Mouse (Mus musculus) cerebellum, postnatal 36 days (tissue): ENCODE results near the gene Emc9.
A peak's percentile ranks its signal among the peaks of the same experiment; 100 is the strongest.

Experiments
- DNase-seq, 2 experiments: peaks; one replicate each; pipeline ENCODE4 v3.0.0; 2021 to 2022; ENCODE audit warnings: mixed read lengths in 2 of 2

Gene Emc9

DNA sequence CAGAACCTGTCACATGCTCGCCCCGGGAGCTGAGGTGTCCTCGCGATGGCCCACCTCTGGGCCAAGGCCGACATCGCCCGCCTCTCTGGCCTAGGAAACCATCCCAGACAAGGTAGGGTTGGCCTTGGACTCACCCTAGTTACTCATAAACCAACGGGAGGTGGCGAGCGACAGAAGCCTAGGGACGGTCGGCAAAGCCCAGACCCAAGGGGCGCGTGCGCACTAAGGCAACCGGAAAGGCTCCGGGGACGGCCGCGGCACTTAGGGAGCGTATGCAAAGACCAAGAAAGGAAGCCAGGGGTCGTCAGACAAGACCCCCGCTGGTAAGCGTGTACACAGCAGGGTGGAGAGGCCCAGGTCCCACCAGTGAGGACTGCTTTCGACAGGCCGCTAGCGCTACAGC is 25.3 kb downstream of the Emc9 start, which contains the start of gene Dcaf11:
Gene Dcaf11 (plus strand): TSS at position 208 of the 403 bp plus-strand sequence.
- peak; percentile 90 to 91 for DNase-seq

DNA sequence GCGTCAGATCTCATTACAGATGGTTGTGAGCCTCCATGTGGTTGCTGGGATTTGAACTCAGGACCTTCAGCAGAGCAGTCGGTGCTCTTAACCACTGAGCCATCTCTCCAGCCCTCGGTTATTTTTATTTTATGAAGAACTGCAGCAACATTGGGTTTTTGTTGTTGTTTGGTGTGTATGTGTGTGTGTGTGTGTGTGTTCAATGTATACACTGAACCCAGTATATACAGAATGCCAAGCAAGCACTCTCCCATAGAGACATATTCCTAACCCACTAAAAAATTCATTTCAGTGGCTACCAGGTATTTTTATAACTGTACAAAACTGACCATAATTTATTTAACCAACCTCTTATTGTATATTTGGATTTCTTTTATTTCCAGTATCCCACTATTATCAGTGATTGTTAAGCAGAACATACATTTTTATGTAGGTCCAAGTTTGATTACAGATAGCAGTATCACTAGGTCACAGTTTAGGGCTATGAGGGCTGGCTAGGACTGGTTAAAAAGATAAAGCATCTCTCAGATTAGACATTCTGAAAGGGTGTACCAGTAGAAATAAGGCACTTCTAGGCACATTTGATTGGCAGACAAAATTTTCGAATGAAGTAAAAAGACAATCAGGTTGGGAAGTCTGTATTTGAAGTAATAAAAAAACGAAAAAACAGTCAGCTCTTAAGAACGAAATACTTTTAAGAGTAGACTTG is 26.2 kb downstream of the Emc9 start:
- DNase-seq, result no peak

DNA sequence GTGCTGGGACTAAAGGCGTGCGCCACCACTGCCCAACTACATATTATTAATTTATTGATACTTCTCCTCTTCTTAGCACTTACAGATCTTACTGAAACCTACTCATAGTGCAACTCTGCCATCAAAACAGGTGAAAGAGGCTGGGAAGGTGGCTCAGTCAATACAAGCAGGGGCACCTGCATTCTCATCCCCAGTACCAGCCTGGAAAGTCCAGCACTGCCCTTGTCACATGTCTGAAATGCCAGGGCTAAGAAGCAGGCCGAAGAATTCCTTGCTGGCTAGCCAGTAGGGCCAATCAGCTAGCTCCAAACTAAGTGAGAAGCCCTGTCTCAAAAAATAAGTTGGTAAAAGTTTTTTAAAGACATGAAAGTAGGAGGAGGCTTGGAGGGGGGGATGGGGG is 27.5 kb downstream of the Emc9 start:
- DNase-seq, result no peak

DNA sequence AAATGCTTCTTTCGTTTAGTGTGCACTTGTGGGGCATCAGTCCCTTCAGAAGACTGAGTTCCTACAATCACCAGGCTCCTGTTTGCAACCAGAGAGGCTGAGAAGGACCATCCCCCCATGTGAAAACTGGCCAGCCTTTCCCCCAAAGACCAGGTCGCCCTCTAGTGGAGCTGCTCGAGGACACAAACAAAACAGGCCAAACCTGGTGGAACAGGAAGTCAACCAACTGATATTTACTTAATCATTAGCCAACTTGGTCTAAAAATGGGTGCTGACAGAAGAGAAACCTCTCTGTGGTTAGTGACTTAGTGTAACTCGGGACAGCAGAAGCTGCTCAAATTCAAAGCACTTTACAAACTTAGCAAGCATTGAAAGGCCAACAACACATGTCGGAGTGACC is 28.1 kb downstream of the Emc9 start:
- peak; percentile 77 to 78 for DNase-seq

DNA sequence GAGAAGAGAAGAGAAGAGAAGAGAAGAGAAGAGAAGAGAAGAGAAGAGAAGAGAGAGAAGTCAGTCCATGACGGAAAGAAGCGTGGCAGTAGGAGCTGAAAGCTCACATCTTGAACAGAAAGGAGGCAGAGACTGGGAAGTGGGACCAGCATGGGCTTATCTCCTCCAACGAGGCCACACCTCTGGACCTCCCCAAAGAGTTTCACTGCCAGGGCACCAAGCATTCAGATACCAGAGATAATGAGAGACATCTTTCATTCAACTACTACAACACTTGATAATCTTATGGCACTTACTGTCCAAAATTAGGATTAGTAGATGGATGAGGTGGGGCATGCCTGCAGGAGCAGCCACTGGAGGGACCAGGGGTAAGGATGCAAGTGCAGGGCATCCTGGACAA is 29.3 kb downstream of the Emc9 start:
- DNase-seq, result no peak

DNA sequence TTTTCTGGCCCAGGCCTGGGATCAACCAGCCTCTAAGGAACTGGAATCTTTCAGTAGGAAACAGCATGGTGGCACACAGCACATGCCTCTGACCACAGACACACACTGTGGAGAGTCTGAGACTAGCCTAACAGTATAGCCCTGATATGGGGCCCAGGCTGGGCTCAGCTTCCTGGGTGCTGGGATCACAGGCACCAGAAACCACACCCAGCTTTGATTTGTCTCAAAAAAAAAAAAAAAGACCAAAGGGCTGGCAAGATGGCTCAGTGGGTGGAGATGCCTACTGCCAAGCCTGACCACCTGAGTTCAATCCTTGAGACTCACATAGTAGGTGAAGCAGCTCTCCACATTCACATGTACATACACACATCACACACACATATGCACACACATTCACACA is 30.5 kb downstream of the Emc9 start:
- DNase-seq, result no peak

DNA sequence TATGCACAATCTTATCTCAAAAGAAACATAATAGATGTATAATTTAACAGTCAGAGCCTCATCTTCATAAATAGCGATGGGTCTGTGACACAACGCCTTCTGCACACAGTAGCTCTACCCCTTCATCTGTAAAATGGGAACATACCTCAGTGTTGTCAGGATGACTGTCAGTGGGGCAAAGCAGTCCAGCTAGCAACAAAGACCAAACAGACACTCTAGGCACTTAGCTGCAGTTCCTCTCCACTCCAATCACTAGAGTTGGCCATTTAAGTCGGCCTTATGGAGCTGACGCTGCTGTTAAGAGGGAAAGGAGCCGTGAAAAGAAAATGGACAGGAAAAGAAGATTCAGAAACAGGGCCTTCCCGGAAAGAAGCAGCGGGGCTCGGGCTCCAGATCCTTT is 33.3 kb downstream of the Emc9 start:
- no peak for DNase-seq

DNA sequence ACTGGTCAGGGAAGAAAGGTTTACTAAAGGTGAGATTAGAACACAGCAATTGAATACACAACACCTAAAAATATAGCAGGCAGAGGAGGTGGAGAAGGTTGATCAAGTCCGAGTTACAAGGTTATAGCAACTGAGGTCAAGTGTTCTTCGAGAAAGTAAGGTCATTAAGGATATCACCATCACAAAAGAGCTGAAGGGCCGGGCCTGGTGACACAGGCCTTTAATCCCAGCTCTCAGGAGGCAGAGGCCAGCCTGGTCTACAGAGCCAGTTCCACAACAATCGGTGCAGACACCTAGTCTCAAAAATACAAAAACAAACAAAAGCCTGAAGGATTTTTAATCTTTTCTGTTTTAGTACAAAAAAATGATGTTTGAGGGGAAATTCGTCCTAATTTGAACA is 33.8 kb downstream of the Emc9 start:
- DNase-seq, result no peak

DNA sequence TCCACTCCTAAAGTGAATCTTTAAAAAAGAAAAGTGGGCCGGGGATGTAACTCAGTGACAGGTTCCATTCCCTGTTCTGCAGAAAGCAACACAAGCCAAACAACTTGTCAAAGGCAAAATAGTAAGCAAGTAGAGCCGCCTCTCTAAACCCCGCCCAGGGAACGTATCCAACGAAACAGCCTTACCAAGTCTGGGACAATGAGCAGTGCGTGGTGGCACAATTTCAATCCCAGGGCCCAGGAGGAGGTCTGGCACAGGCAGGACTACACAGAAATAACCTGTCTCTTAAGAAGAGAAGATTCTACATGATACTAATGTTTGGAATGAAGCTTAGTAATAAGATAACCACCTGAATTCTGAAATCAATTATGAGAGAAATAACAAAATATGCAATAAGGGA is 34.9 kb downstream of the Emc9 start:
- peak; percentile 47 to 55 for DNase-seq

DNA sequence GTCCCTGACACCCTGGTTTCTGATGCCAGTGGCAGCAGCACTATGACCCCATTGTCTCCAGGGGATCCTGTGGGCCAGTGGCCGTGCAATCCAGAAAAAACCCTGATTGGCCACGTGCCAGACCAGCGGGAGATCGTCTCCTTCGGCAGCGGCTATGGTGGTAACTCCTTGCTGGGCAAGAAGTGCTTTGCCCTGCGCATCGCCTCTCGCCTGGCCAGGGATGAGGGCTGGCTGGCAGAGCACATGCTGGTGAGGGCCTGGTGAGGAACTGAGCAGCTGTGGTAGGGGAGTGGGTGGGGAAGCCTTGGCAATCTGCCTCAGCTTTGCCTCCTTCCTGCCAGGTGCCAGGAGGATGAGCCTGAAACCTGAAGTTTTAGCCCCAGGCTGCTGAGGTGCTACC is 40.8 kb downstream of the Emc9 start:
- peak; percentile 44 to 49 for DNase-seq

DNA sequence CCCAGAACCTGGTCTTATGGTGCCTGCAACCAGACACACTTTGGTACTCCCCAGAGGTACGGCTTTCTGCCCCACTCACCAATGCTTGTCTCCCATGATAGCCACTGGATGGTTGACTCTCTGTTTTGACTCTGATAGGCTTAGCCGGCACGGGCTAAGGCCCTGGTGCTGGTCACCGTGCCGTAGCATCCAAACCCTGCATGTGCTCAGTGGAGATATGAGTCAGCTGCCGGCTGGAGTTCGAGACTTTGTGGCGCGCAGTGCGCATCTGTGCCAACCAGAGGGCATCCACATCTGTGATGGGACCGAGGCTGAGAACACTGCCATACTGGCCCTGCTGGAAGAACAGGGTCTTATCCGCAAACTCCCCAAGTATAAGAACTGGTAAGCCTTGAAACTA is 42.8 kb downstream of the Emc9 start:
- no peak for DNase-seq

DNA sequence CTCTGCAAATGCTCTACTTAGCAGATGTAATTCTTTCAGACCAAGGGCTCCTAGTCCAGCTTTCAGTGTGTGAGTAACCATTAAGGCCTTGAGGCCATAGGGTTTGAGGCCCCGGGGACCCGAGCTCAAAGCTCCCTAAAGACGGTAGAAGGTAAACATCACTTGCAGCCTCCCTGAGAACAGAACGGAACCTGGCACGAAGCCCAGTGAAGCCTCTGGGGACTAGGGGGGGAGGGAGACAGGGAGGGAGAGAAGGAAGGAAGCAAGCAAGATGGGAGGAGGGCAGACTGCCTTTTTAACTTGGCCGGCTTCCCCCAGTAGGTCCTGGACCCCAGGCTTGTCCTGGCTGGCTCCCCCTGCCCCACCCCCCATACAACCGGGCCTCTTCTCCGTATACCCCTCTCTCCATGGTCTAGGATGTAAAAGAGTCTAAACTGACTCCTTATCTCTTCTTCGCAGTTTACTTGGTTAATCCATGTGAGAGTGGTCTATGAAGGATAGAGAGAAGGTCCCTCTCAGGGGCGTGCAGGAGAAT is 44.2 kb downstream of the Emc9 start:
- peak; percentile 80 to 82 for DNase-seq

DNA sequence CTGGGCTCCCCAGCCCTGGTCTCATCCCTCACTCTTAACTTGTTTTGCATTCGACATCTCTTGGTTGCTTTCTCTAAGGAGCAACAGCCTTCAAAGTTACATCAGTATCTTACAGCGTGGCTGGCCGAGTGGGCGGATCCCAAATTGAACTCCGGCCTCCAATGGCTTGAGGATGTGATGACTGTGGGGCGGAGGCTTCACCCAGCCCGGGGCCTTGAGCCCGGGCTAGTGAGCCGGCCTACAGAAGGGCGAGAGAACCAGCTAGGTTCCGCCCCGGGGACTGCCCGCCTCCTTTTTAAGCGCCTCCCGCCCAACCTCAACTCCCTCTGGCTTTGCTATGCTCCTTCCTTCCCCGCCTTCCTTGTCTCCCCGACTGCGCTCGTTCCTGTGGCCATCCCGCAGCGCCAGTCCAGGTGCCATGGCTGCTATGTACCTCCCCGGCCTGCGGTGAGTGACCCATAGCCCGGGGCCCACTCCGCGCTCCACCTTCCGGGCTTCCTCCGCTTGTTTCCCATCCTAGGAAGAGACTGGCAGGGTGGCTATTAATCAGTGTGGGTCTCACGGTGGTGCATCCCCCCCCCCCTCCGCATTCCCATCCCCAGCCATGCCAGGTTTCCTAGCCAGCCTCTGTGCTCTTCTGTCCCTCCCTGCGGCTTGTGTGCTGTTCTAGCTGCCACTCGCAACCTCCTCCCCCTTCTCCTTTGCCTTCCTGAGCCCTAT is 44.9 kb downstream of the Emc9 start, which contains the start of gene Pck2:
Gene Pck2 (plus strand): TSS at position 200 of the 720 bp plus-strand sequence.
- DNase-seq, result peak; percentile 86 to 87

DNA sequence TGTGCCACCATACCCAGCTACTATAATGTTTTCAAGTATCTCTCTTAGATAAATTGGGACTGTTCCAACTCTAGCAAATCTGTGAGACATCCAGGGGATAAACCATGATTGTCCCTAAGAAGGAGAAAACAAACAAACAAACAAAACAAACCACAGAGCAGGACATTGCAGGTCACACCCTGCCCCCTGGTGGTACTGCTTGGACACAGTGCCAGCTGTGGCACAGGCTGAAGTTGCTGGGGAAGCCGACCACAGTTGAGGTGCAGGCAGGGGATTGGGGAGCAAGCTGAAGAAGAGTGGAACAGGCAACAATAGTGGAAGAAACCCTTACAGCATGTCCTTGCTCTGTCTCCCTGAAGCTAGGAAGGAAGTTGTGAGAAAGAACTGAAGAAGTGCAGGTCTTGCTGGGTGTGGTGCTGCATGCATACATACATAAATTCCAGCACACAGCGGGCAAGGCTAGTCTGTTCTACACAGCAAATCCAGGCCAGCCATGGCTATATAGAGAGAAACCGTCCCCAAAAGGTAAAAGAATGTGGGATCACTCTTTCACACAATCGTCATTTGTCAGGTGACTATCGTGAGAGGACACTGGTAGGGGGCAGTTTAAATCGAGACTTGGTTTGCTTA is 48.9 kb downstream of the Emc9 start:
- peak in 1 of 2 experiments; percentile 46 for DNase-seq
